Mouse (Mus musculus): ENCODE data around the gene Thrb.

- no peak for TF ChIP-seq MYOD1 (IDR thresholded peaks at IDR 0.05; ENCODE audit: control insufficient read depth in 1 of 3, insufficient read length in 2 of 3, low read depth in 2 of 3)
- no peak for TF ChIP-seq POLR2A (IDR thresholded peaks at IDR 0.05; ENCODE audit: insufficient read length, low read depth)
- no peak for TF ChIP-seq USF1 (IDR thresholded peaks at IDR 0.05; ENCODE audit: low read depth)
- TF ChIP-seq TCF12 (IDR thresholded peaks at IDR 0.05; ENCODE audit: insufficient read depth, poor library complexity, severe bottlenecking), result no peak
- TF ChIP-seq CEBPB (IDR thresholded peaks at IDR 0.05; ENCODE audit: insufficient read depth, poor library complexity, severe bottlenecking), result no peak
- no peak for TF ChIP-seq MAX (IDR thresholded peaks at IDR 0.05; ENCODE audit: low read depth)
- TF ChIP-seq SRF (IDR thresholded peaks at IDR 0.05; ENCODE audit: control insufficient read depth, insufficient read length, low read depth), result no peak
- TF ChIP-seq E2F4 (IDR thresholded peaks at IDR 0.05; ENCODE audit: insufficient read depth), result no peak
- no peak for TF ChIP-seq MYOG (IDR thresholded peaks at IDR 0.05; ENCODE audit: control insufficient read depth in 1 of 3, insufficient read depth in 1 of 3, insufficient read length in 2 of 3, low read depth in 2 of 3)
- TF ChIP-seq POLR2AphosphoS2 (IDR thresholded peaks at IDR 0.05; ENCODE audit: insufficient read length, low read depth), result no peak
- TF ChIP-seq REST (IDR thresholded peaks at IDR 0.05; ENCODE audit: insufficient read depth, insufficient read length), result no peak
These were observed 185.8 kb downstream of the Thrb start for GRCm38 (mm10) chr14:17845871-17846270.
